Mouse (Mus musculus): ENCODE data around the gene Col4a3. TPM values are rescaled to one million over a fixed set of nuclear protein-coding genes. Genes with fewer than 3 reads are reported as not detected.

The Col4a3 gene
- polyA plus RNA-seq (2015; fragmentation: Nextera tagmentation; extraction: Ambion mirVana), result 0.02 and 0.09 TPM in 2 replicates

GRCm38 (mm10) chr1:82586713-82587399 is at the start of gene Col4a3, which contains the start of gene Col4a4:
Gene Col4a3 (plus strand): TSS chr1:82586921.
Gene Col4a4 (minus strand): TSS chr1:82586849.

DNA sequence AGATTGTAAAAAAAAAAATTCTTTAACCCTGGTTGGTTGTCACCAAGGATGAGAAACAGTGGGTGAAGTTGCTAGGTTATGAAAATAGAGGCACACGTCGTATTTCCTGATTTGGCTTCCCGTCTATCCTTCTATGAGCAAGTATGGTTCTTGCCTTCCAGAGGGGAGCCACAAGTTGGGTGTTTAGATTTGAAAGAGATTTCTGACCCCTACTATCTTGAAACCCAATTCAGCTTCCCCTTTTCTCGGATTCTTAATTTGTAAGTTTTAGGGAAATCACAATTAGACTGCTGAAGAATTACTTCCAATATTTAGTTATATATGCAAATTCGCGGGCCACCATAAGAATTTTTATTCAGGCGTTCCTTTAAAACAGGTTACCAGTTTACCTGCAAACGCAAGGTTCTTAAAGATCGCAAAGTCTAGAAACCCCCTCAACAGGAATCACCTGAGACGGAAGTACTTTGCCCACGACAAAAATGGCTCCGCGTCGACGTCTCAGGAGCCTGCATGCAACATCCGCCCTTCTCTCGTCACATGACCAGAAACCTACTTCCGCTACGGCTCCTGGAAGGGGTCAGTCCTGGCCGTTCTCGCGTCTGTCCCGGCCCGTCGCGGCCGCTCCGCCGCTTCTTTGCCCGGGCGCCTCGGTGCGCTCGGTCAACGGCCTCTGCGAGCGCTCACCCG is 137.8 kb downstream of the Col4a3 start, which contains the start of gene Mff:
Mff (plus strand) TSS at position 552 of the 687 bp plus-strand sequence.

GRCm38 (mm10) chr1:82768269-82768668 is 181.5 kb downstream of the Col4a3 start, which contains the start of gene Tm4sf20:
Gene Tm4sf20 (minus strand): TSS chr1:82768461.

GRCm38 (mm10) chr1:82771022-82771586 is 184.4 kb downstream of the Col4a3 start, which contains the start of gene Gm47791:
Gene Gm47791 (minus strand): TSS chr1:82771243.

Other genes starting within 250 kb of the Col4a3 start
- 0.12 and 0.15 TPM in 2 replicates for gene Col4a4, start 72 bp upstream of the Col4a3 start, polyA plus RNA-seq (2015; fragmentation: Nextera tagmentation; extraction: Ambion mirVana)
- gene Mff, start 138.0 kb downstream of the Col4a3 start, polyA plus RNA-seq (2015; fragmentation: Nextera tagmentation; extraction: Ambion mirVana), result 208 and 210 TPM in 2 replicates
- gene Tm4sf20, start 181.5 kb downstream of the Col4a3 start, polyA plus RNA-seq (2015; fragmentation: Nextera tagmentation; extraction: Ambion mirVana), result not detected in 2 replicates
- not detected in 2 replicates for gene Gm47791, start 184.3 kb downstream of the Col4a3 start, polyA plus RNA-seq (2015; fragmentation: Nextera tagmentation; extraction: Ambion mirVana)